In genomic region chr6:100286573-100287333, GRCm38 (mm10) we compare ENCODE assay signal across 8 mouse cellular contexts. TPM values are rescaled to one million over a fixed set of nuclear protein-coding genes. Genes with fewer than 3 reads are reported as not detected.
DNase-seq lines count a peak whose midpoint lies in the region; ATAC-seq and TF ChIP-seq lines count a peak whose summit lies in the region.

No protein-coding gene starts in this region.

- intact Hi-C loops in heart, postnatal 10 days (cut with DNase I) = loop anchor here (2.0 to 10.0 kb wide), 7 partner anchors 124 to 619 kb away; partner anchors contain the start of genes Eif4e3, Gm20696 and Ppp4r2

- H3K9ac ChIP-seq in forebrain, embryonic 13.5 days = peak overlapping the region; percentile 95
- peak overlapping the region; percentile 92 for H3K9ac ChIP-seq in neural tube, embryonic 15.5 days (replicated peaks)

- under 1% methylated on average over 57 of the region's 117 CpGs for WGBS in forebrain, embryonic 13.5 days
- under 1% methylated on average over 66 of the region's 117 CpGs for WGBS in neural tube, embryonic 15.5 days

- peak overlapping the region; percentile 84 for H3K4me3 ChIP-seq in E14TG2a.4 (replicated peaks; ENCODE audit: low read length)
- H3K4me3 ChIP-seq in forebrain, embryonic 13.5 days = peak overlapping the region; percentile 73
- H3K4me3 ChIP-seq in neural tube, embryonic 15.5 days (replicated peaks) = peak overlapping the region; percentile 70

- H3K9me3 ChIP-seq in E14TG2a.4 (ENCODE audit: low read length) = peaks cover 20% of the 10 kb centered on the region
- H3K9me3 ChIP-seq in forebrain, embryonic 13.5 days (replicated peaks) = no peaks in the 10 kb centered on the region
- no peaks in the 10 kb centered on the region for H3K9me3 ChIP-seq in neural tube, embryonic 15.5 days (replicated peaks)

- no peak for TF ChIP-seq CTCF in E14TG2a.4 (conservative IDR thresholded peaks at IDR 0.05; ENCODE audit: low read length)

- H3K27ac ChIP-seq in forebrain, embryonic 13.5 days = peak overlapping the region; percentile 97
- peak overlapping the region; percentile 97 for H3K27ac ChIP-seq in neural tube, embryonic 15.5 days (replicated peaks)

- H3K4me2 ChIP-seq in forebrain, embryonic 13.5 days = peak overlapping the region; percentile 72
- H3K4me2 ChIP-seq in neural tube, embryonic 15.5 days = peak overlapping the region; percentile 70

- H3K4me1 ChIP-seq in E14TG2a.4 (replicated peaks; ENCODE audit: low read depth, low read length) = peaks cover 60% of the 10 kb centered on the region
- peaks cover 40% of the 10 kb centered on the region for H3K4me1 ChIP-seq in forebrain, embryonic 13.5 days
- H3K4me1 ChIP-seq in neural tube, embryonic 15.5 days = peaks cover 29% of the 10 kb centered on the region

- peak; percentile 64 for ATAC-seq in cerebellum, adult (ENCODE audit: insufficient number of reproducible peaks, low FRiP score, low TSS enrichment)
- peak; percentile 77 for ATAC-seq in forebrain, embryonic 13.5 days
- peak; percentile 84 for ATAC-seq in neural tube, embryonic 15.5 days (ENCODE audit: low FRiP score)

- H3K27me3 ChIP-seq in E14TG2a.4 (ENCODE audit: insufficient read depth, low read length) = no peaks in the 10 kb centered on the region
- peaks cover 14% of the 10 kb centered on the region for H3K27me3 ChIP-seq in forebrain, embryonic 13.5 days
- peaks cover 14% of the 10 kb centered on the region for H3K27me3 ChIP-seq in neural tube, embryonic 15.5 days (replicated peaks)

- DNase-seq in heart, postnatal 10 days = peak; percentile 75 to 81
- peak; percentile 80 to 87 for DNase-seq in kidney, postnatal 4 days
- peak; percentile 79 to 83 for DNase-seq in lung, adult 18-20 months
- peak; percentile 86 for DNase-seq in testis, postnatal 10 days (ENCODE audit: low spot score)

- H3K36me3 ChIP-seq in E14TG2a.4 (ENCODE audit: insufficient read depth, low read length) = peaks cover 27% of the 10 kb centered on the region
- H3K36me3 ChIP-seq in forebrain, embryonic 13.5 days (ENCODE audit: poor library complexity, severe bottlenecking) = no peaks in the 10 kb centered on the region
- no peaks in the 10 kb centered on the region for H3K36me3 ChIP-seq in neural tube, embryonic 15.5 days

RNA-seq across cellular contexts. Expression of gene Rybp, which starts 0.5 kb away (rescaled TPM):
- 19.1 and 19.9 TPM in 2 replicates for polyA plus RNA-seq in forebrain, embryonic 13.5 days (2015; fragmentation: Nextera tagmentation; extraction: Ambion mirVana)
- total RNA-seq in heart, postnatal 10 days (2021) = 10 to 100 TPM; 16.8 to 24.9 TPM
- 18.5 and 19.2 TPM in 2 replicates for polyA plus RNA-seq in neural tube, embryonic 15.5 days (2015; fragmentation: Nextera tagmentation; extraction: Ambion mirVana)

Comparison
In these comparisons a context has a peak if more than half of its experiments do, and no peak if none do; other contexts are left out.
1. Peak in every context shown above with its lines: DNase-seq, ATAC-seq, H3K4me3 ChIP-seq and H3K27ac ChIP-seq.